Mouse (Mus musculus) spleen, adult 2 months (tissue): ENCODE data around the gene Gm21969. TPM values are rescaled to one million over a fixed set of nuclear protein-coding genes. Genes with fewer than 3 reads are reported as not detected.

Source experiments
- DNase-seq, 2 experiments: peaks; one replicate each; pipeline versions ENCODE4 v3.0.0 to v3.0.0-alpha.2; 2012 to 2021; ENCODE audit warnings: low spot score in 2 of 2, low read depth in 1 of 2
- H3K27ac ChIP-seq: fragments of 200-500 bp; 2 replicates; pipeline ENCODE4 v1.5.1; 2012; ENCODE audit warnings: low read length, inconsistent platforms; ENCODE audit not compliant: insufficient read depth
- H3K27me3 ChIP-seq: fragments of 200-500 bp; 2 replicates; pipeline ENCODE4 v1.6.1; 2012; ENCODE audit warnings: mild to moderate bottlenecking, moderate library complexity, low read length, inconsistent platforms; ENCODE audit not compliant: control insufficient read depth, insufficient read depth
- H3K36me3 ChIP-seq: fragments of 200-500 bp; 2 replicates; pipeline ENCODE4 v1.6.1; 2012; ENCODE audit warnings: mild to moderate bottlenecking, low read length, inconsistent platforms; ENCODE audit not compliant: control insufficient read depth, insufficient read depth
- H3K4me1 ChIP-seq: fragments of 200-500 bp; 2 replicates; pipeline ENCODE4 v1.6.1; 2011; ENCODE audit warnings: inconsistent platforms; ENCODE audit not compliant: control insufficient read depth, insufficient read depth, insufficient read length
- H3K4me3 ChIP-seq: fragments of 200-500 bp; 2 replicates; pipeline ENCODE4 v1.5.1; 2011; ENCODE audit warnings: mild to moderate bottlenecking, inconsistent platforms; ENCODE audit not compliant: insufficient read depth, insufficient read length; ENCODE audit errors: extremely low read depth
- CTCF ChIP-seq: fragments of 200-500 bp; IDR thresholded peaks from 2 replicates; pipeline ENCODE4 v1.5.1; 2011; ENCODE audit warnings: mild to moderate bottlenecking, inconsistent platforms; ENCODE audit not compliant: insufficient read depth, insufficient read length, insufficient replicate concordance; ENCODE audit errors: extremely low read depth
- POLR2A ChIP-seq: fragments of 200-500 bp; IDR thresholded peaks from 2 replicates; pipeline ENCODE4 v1.6.1; 2011; ENCODE audit warnings: low read depth, low read length, inconsistent platforms
- WGBS: fragments of 180-500 bp; shearing (Covaris S2); methylation state at CpG from one replicate; pipeline ENCODE4 v1.1.7; 2018; 5-methylcytosine and 5-hydroxymethylcytosine counted together
- polyA plus RNA-seq: library from polyadenylated mRNA; depleted of rRNA; stranded (reverse); fragments of >200 nt; gene quantifications from 2 replicates; pipeline ENCODE4 v1.2.3, GENCODE M21; 2012

Gm21969 gene
- polyA plus RNA-seq, 1 experiment: 0.01 TPM

DNA sequence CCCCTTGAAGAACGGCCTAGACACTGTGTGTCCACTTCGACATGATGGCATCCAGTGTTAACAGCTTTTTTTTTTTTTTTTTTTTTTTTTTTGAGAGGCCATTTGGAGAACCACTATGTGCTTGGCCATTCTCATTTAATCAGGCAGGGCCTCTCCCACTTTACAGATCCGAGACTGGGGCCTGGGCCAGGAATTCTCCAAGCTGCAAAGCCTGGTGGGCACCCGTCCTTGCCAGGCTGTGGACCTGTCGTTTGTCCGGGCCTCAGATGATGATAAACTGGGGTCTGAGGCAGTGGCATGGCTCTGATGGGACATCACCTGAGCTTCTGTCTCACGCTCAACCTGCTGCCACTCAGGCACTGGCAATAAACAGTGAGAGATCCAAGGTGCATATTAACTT, 10.1 kb upstream of the Gm21969 start:
- Histone ChIP-seq H3K36me3 (no peaks in the 10 kb centered on the region), H3K27ac (no peak overlapping the region), H3K4me3 (no peak overlapping the region), H3K27me3 (no peaks in the 10 kb centered on the region), H3K4me1 (peaks cover 7% of the 10 kb centered on the region)
- no peak for DNase-seq
- TF ChIP-seq POLR2A: no peak
- TF ChIP-seq CTCF: no peak
- 79% methylated on average over 7 of the region's 7 CpGs for WGBS

GRCm38 (mm10) chr4:139593383-139593782, 9.6 kb upstream of the Gm21969 start:
- no peak for DNase-seq
- 79% methylated on average over 6 of the region's 6 CpGs for WGBS
- Histone ChIP-seq H3K27me3 (no peaks in the 10 kb centered on the region), H3K4me3 (no peak overlapping the region), H3K36me3 (no peaks in the 10 kb centered on the region), H3K4me1 (peaks cover 12% of the 10 kb centered on the region), H3K27ac (0 out of 2 replicates have a peak overlapping the region, but pooled peaks have one; percentile 1)
- TF ChIP-seq POLR2A: no peak
- no peak for TF ChIP-seq CTCF

GRCm38 (mm10) chr4:139594062-139594461, 8.9 kb upstream of the Gm21969 start:
- TF ChIP-seq CTCF (no peak), POLR2A (no peak)
- Histone ChIP-seq H3K4me1 (peaks cover 14% of the 10 kb centered on the region), H3K36me3 (no peaks in the 10 kb centered on the region), H3K4me3 (no peak overlapping the region), H3K27me3 (no peaks in the 10 kb centered on the region), H3K27ac (no peak overlapping the region)
- 53% methylated on average over 3 of the region's 3 CpGs for WGBS
- DNase-seq: no peak

DNA sequence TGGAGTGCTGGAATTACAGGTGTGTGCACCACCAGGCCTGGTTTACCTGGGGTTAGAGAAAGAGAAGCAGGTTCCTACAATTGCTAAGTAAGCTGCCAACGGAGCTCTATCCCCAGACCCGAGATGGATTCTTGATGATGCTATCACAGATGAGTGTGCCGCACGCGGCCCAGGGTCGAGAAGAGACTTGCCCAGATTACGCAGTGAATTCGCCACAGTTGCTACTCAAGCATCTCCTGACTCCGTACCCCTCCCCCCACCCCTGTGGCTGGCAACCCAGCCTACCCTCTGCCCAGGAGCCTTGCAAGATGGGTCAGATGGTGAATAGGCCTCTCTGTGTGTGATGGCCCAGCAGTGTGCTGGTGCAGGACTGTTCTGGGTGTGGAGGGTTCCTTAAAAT, 6.3 kb upstream of the Gm21969 start:
- Histone ChIP-seq H3K4me3 (no peak overlapping the region), H3K36me3 (no peaks in the 10 kb centered on the region), H3K27me3 (no peaks in the 10 kb centered on the region), H3K4me1 (peaks cover 20% of the 10 kb centered on the region), H3K27ac (no peak overlapping the region)
- TF ChIP-seq CTCF (no peak), POLR2A (no peak)
- no peak for DNase-seq
- 51% methylated on average over 9 of the region's 9 CpGs for WGBS

GRCm38 (mm10) chr4:139597286-139598284, 5.4 kb upstream of the Gm21969 start:
- TF ChIP-seq CTCF: no peak
- no peak for TF ChIP-seq POLR2A
- peaks cover 22% of the 10 kb centered on the region for H3K4me1 ChIP-seq
- H3K27me3 ChIP-seq: no peaks in the 10 kb centered on the region
- no peaks in the 10 kb centered on the region for H3K36me3 ChIP-seq
- WGBS: 29% methylated on average over 20 of the region's 20 CpGs
- no peak overlapping the region for H3K4me3 ChIP-seq
- no peak for DNase-seq
- H3K27ac ChIP-seq: peak overlapping the region; percentile 73

DNA sequence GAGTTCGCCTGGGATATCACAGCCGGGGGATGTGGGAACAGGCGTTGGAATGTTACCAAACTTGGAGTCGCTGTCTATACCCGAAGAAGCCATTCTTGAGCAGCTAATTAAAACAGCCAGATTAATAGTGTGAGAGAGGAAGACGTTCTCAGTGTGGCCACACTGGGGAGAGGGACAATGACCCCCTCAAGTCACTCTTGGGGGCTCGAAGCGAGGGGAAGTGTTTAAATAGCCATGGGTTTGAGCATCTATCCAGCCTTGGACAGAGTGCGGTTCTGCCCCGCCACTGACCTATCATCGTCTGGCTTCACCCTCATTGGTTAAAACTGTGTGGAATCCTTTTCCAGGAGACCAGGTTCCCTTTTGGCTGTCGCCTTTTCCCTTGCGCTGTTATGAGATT, 4.6 kb upstream of the Gm21969 start:
- no peak for DNase-seq
- no peaks in the 10 kb centered on the region for H3K27me3 ChIP-seq
- WGBS: 31% methylated on average over 13 of the region's 13 CpGs
- no peak for TF ChIP-seq CTCF
- TF ChIP-seq POLR2A: no peak
- H3K4me3 ChIP-seq: no peak overlapping the region
- peaks cover 27% of the 10 kb centered on the region for H3K4me1 ChIP-seq
- peak overlapping the region; percentile 73 for H3K27ac ChIP-seq
- no peaks in the 10 kb centered on the region for H3K36me3 ChIP-seq

DNA sequence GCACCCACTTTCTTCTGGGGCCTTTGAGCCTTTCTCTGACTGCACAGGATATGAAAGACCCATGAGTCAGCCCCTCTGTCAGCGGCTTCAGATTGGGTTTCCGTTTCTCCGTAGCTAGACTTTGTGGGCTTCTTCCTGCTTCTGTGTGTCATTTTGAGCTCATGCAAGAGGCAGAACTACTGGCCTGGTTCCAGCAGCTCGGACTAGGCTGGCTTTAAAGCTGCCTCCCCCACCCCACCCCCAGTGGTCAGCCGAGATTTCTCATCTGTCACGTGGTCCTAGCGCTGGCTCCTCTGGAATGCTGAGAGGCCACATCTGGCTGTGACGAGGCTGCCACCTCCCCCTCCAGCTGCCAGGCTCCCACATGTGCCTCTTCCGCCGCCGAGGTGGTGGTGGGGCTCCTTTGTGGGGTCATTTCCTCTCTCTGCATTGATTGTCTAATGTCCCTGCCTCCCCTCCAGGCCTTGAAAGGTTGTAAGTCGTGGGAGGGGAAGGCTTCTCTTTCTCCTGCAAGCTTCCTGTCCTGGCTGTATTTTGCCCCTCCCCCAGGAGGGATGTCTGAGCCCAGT, 4.0 kb upstream of the Gm21969 start:
- TF ChIP-seq CTCF: no peak
- no peak for TF ChIP-seq POLR2A
- peak overlapping the region; percentile 73 for H3K27ac ChIP-seq
- H3K4me3 ChIP-seq: peak overlapping the region; percentile 39; the same call in 1 of the 2 replicates
- peak in 1 of 2 experiments; percentile 48 for DNase-seq
- 2% methylated on average over 12 of the region's 12 CpGs for WGBS
- peaks cover 27% of the 10 kb centered on the region for H3K4me1 ChIP-seq
- H3K27me3 ChIP-seq: no peaks in the 10 kb centered on the region
- H3K36me3 ChIP-seq: no peaks in the 10 kb centered on the region
